28 mouse cellular contexts compared by ENCODE assay signal in genomic region chr11:50913301-50913700, GRCm38 (mm10). TPM values are rescaled to one million over a fixed set of nuclear protein-coding genes. Genes with fewer than 3 reads are reported as not detected.
"Had no signal": no experiment of that assay in that cellular context is flagged by ENCODE, and none has a peak within 500 bp of the region (broad histone marks: within the 10 kb centered on the region; RNA-seq: fewer than 3 reads in every experiment).

No protein-coding gene starts in this region.

- H3K9ac ChIP-seq: limb, embryonic 12.5 days; limb, embryonic 15.5 days; liver, embryonic 13.5 days; midbrain, embryonic 12.5 days; midbrain, embryonic 15.5 days; neural tube, embryonic 12.5 days; neural tube, embryonic 15.5 days had no signal

- H3K27me3 ChIP-seq: limb, embryonic 12.5 days; limb, embryonic 15.5 days; liver, embryonic 13.5 days; midbrain, embryonic 12.5 days; midbrain, embryonic 15.5 days; neural tube, embryonic 12.5 days; neural tube, embryonic 15.5 days had no signal

- H3K9me3 ChIP-seq: limb, embryonic 15.5 days; liver, embryonic 13.5 days had no signal

- ATAC-seq: midbrain, embryonic 15.5 days had no signal

- H3K4me1 ChIP-seq: limb, embryonic 12.5 days; limb, embryonic 15.5 days; liver, embryonic 13.5 days; midbrain, embryonic 15.5 days; neural tube, embryonic 12.5 days had no signal

- H3K4me2 ChIP-seq: limb, embryonic 12.5 days; limb, embryonic 15.5 days; liver, embryonic 13.5 days; midbrain, embryonic 12.5 days; midbrain, embryonic 15.5 days; neural tube, embryonic 12.5 days; neural tube, embryonic 15.5 days had no signal

- DNase-seq: kidney, postnatal 4 days; left cerebral cortex, postnatal 4 days; liver, embryonic 13.5 days; lung, adult 2 months; lung, postnatal 14 days; lung, postnatal 4 days; right cerebral cortex, adult 18-20 months; right cerebral cortex, postnatal 14 days; right cerebral cortex, postnatal 4 days; thymus, adult 2 months; thymus, postnatal 14 days; thymus, postnatal 4 days had no signal

- H3K4me3 ChIP-seq: limb, embryonic 12.5 days; limb, embryonic 15.5 days; liver, embryonic 13.5 days; midbrain, embryonic 12.5 days; midbrain, embryonic 15.5 days; neural tube, embryonic 12.5 days; neural tube, embryonic 15.5 days had no signal

- H3K27ac ChIP-seq: limb, embryonic 12.5 days; limb, embryonic 15.5 days; liver, embryonic 13.5 days; midbrain, embryonic 12.5 days; midbrain, embryonic 15.5 days; neural tube, embryonic 12.5 days; neural tube, embryonic 15.5 days; stomach, postnatal 0 days had no signal

RNA-seq across cellular contexts. Expression of gene Zfp354b, which starts 18.1 kb away (rescaled TPM):
- total RNA-seq: megakaryocyte progenitor cell, adult 5-6 weeks had no signal

RNA-seq across cellular contexts. Expression of gene Zfp454, which starts 25.9 kb away (rescaled TPM):
- total RNA-seq: megakaryocyte progenitor cell, adult 5-6 weeks had no signal
- polyA plus RNA-seq: thymus, adult 2 months had no signal

RNA-seq across cellular contexts. Expression of gene 4933414I15Rik, which starts 30.3 kb away (rescaled TPM):
- total RNA-seq: layer of hippocampus, adult 18-20 months; layer of hippocampus, postnatal 14 days; left cerebral cortex, adult 8-10 months; left cerebral cortex, postnatal 14 days; left cerebral cortex, postnatal 4 days; megakaryocyte progenitor cell, adult 5-6 weeks had no signal
- polyA plus RNA-seq: kidney, embryonic 16.5 days; limb, embryonic 12.5 days; limb, embryonic 15.5 days; liver, embryonic 13.5 days; liver, embryonic 16.5 days; lung, adult 2 months; lung, embryonic 16.5 days; midbrain, embryonic 12.5 days; midbrain, embryonic 15.5 days; neural tube, embryonic 12.5 days; neural tube, embryonic 15.5 days; stomach, embryonic 14.5 days; stomach, postnatal 0 days; thymus, adult 2 months had no signal

RNA-seq across cellular contexts. Expression of gene Prop1, which starts 40.3 kb away (rescaled TPM):
- total RNA-seq: layer of hippocampus, adult 18-20 months; layer of hippocampus, postnatal 14 days; left cerebral cortex, adult 8-10 months; left cerebral cortex, postnatal 14 days; left cerebral cortex, postnatal 4 days; megakaryocyte progenitor cell, adult 5-6 weeks had no signal
- polyA plus RNA-seq: kidney, embryonic 16.5 days; limb, embryonic 12.5 days; limb, embryonic 15.5 days; liver, embryonic 13.5 days; liver, embryonic 16.5 days; lung, adult 2 months; lung, embryonic 16.5 days; midbrain, embryonic 12.5 days; midbrain, embryonic 15.5 days; neural tube, embryonic 12.5 days; neural tube, embryonic 15.5 days; stomach, embryonic 14.5 days; stomach, postnatal 0 days; thymus, adult 2 months had no signal
